Mouse (Mus musculus) adrenal gland, postnatal 14 days (tissue): ENCODE measurements around the gene Hexim1. TPM values are rescaled to one million over a fixed set of nuclear protein-coding genes. Genes with fewer than 3 reads are reported as not detected.

Experiments used
- DNase-seq: peaks from one replicate; pipeline ENCODE4 v3.0.0; 2021; ENCODE audit warnings: mixed read lengths
- long read RNA-seq, 2 experiments: library from polyadenylated mRNA; stranded (forward); transcript quantifications; one replicate each; pipeline ENCODE4 v2.0.0; 2021
- total RNA-seq: library from RNA; stranded (reverse); gene quantifications from 2 replicates; pipeline ENCODE4 v1.2.3, GENCODE M21; 2021

Gene Hexim1
- 57.8 and 62.1 TPM in 2 replicates for total RNA-seq
- long read RNA-seq, experiment 1, transcript Hexim1-201 (1 exons, 3,495 nt), result major isoform, 42 of 42 reads
- long read RNA-seq, experiment 1, partial matches to known transcripts, result 0 of 42 reads
- long read RNA-seq, experiment 1, other reads (novel, unspliced or antisense), result 0 of 42 reads
- long read RNA-seq, experiment 2, transcript Hexim1-201 (1 exons, 3,495 nt), result major isoform, 19 of 19 reads
- long read RNA-seq, experiment 2, partial matches to known transcripts, result 0 of 19 reads
- long read RNA-seq, experiment 2, other reads (novel, unspliced or antisense), result 0 of 19 reads

- peak; percentile 100 for DNase-seq
Observed at GRCm38 (mm10) chr11:103116008-103116818, at the start of gene Hexim1. Gene Hexim1 (plus strand): TSS chr11:103116231.

GRCm38 (mm10) chr11:103067051-103067361, 49.0 kb upstream of the Hexim1 start:
- no peak for DNase-seq

GRCm38 (mm10) chr11:103067457-103068001, 48.5 kb upstream of the Hexim1 start:
- peak; percentile 63 for DNase-seq

- DNase-seq, result no peak
Observed at GRCm38 (mm10) chr11:103068272-103068671, 47.8 kb upstream of the Hexim1 start.

GRCm38 (mm10) chr11:103068884-103069283, 47.1 kb upstream of the Hexim1 start:
- DNase-seq, result no peak

- DNase-seq, result no peak
Observed at GRCm38 (mm10) chr11:103069731-103070130, 46.3 kb upstream of the Hexim1 start.

GRCm38 (mm10) chr11:103070322-103070880, 45.6 kb upstream of the Hexim1 start:
- no peak for DNase-seq

- peak; percentile 14 for DNase-seq
Observed at GRCm38 (mm10) chr11:103073671-103074070, 42.4 kb upstream of the Hexim1 start.

GRCm38 (mm10) chr11:103074121-103074650, 41.8 kb upstream of the Hexim1 start:
- DNase-seq, result no peak

- peak; percentile 7 for DNase-seq
Observed at GRCm38 (mm10) chr11:103074796-103075323, 41.2 kb upstream of the Hexim1 start.

GRCm38 (mm10) chr11:103076010-103076409, 40.0 kb upstream of the Hexim1 start:
- no peak for DNase-seq

GRCm38 (mm10) chr11:103076581-103076980, 39.5 kb upstream of the Hexim1 start:
- DNase-seq, result no peak

- no peak for DNase-seq
Observed at GRCm38 (mm10) chr11:103078131-103078530, 37.9 kb upstream of the Hexim1 start.

GRCm38 (mm10) chr11:103080323-103081091, 35.5 kb upstream of the Hexim1 start:
- DNase-seq, result peak; percentile 25

GRCm38 (mm10) chr11:103081631-103082030, 34.4 kb upstream of the Hexim1 start:
- DNase-seq, result no peak

GRCm38 (mm10) chr11:103093306-103093705, 22.7 kb upstream of the Hexim1 start:
- no peak for DNase-seq

GRCm38 (mm10) chr11:103093862-103094833, 21.9 kb upstream of the Hexim1 start:
- peak; percentile 85 for DNase-seq

GRCm38 (mm10) chr11:103095107-103095670, 20.8 kb upstream of the Hexim1 start:
- no peak for DNase-seq

GRCm38 (mm10) chr11:103095801-103096200, 20.2 kb upstream of the Hexim1 start:
- no peak for DNase-seq
